Mouse (Mus musculus) liver, embryonic 14.5 days (tissue): ENCODE data around the gene Gadd45g. TPM values are rescaled to one million over a fixed set of nuclear protein-coding genes. Genes with fewer than 3 reads are reported as not detected.

Experiments
- ATAC-seq: fragments of 200-750 bp; cut with Nextera tagmentation; 2 replicates; pipeline ENCODE4 v1.8.0; 2017; ENCODE audit warnings: moderate number of reproducible peaks, mild to moderate bottlenecking, moderate library complexity; ENCODE audit not compliant: insufficient read depth
- DNase-seq, 3 experiments: peaks; one replicate each; pipeline ENCODE4 v3.0.0-alpha.2; 2012 to 2013; ENCODE audit warnings: low read depth in 3 of 3, low spot score in 3 of 3
- H3K27ac ChIP-seq: fragments of 300-500 bp; sonication (generic); 2 replicates; pipeline ENCODE4 v1.5.1; 2014; ENCODE audit warnings: moderate library complexity, mild to moderate bottlenecking, control low read depth, inconsistent platforms
- H3K27me3 ChIP-seq: fragments of 300-500 bp; sonication (generic); 2 replicates; pipeline ENCODE4 v1.6.1; 2014; ENCODE audit warnings: mild to moderate bottlenecking, low read length, moderate library complexity; ENCODE audit not compliant: control insufficient read depth, insufficient read depth
- H3K36me3 ChIP-seq: fragments of 300-500 bp; sonication (generic); replicated peaks from 2 replicates; pipeline ENCODE4 v1.6.1; 2014; ENCODE audit warnings: low read depth; ENCODE audit not compliant: control insufficient read depth, insufficient read depth
- H3K4me1 ChIP-seq, 2 experiments: fragments of 200-500 bp in 1 of 2; fragments of 300-500 bp in 1 of 2; sonication (generic) in 1 of 2; replicated peaks; 2 replicates each; pipeline ENCODE4 v1.6.1; 2012 to 2014; ENCODE audit warnings: antibody characterized with exemption in 1 of 2, inconsistent platforms in 1 of 2, low read length in 1 of 2; ENCODE audit not compliant: control insufficient read depth in 2 of 2, insufficient read depth in 2 of 2
- H3K4me2 ChIP-seq: fragments of 300-500 bp; sonication (generic); 2 replicates; pipeline ENCODE4 v1.6.1; 2014; ENCODE audit warnings: low read depth, mild to moderate bottlenecking, control low read depth, moderate library complexity
- H3K4me3 ChIP-seq, 2 experiments: fragments of 200-500 bp in 1 of 2; fragments of 300-500 bp in 1 of 2; sonication (generic) in 1 of 2; 2 replicates each; pipeline ENCODE4 v1.5.1; 2012 to 2014; ENCODE audit warnings: low read depth in 2 of 2, low read length in 2 of 2, mild to moderate bottlenecking in 2 of 2, control low read depth in 1 of 2, inconsistent platforms in 1 of 2, moderate library complexity in 1 of 2; ENCODE audit not compliant: insufficient read depth in 1 of 2
- H3K9ac ChIP-seq: fragments of 300-500 bp; sonication (generic); replicated peaks from 2 replicates; pipeline ENCODE4 v1.6.1; 2014; ENCODE audit warnings: mild to moderate bottlenecking, control low read depth, moderate library complexity
- H3K9me3 ChIP-seq: fragments of 300-500 bp; sonication (generic); 2 replicates; pipeline ENCODE4 v1.6.1; 2016; ENCODE audit warnings: low read length, mixed read lengths; ENCODE audit not compliant: control insufficient read depth
- CTCF ChIP-seq: IDR thresholded peaks from 2 replicates; pipeline ENCODE4 v1.5.1; 2016; ENCODE audit warnings: antibody characterized with exemption, low read depth, control low read depth
- EP300 ChIP-seq: IDR thresholded peaks from 2 replicates; pipeline ENCODE4 v1.6.1; 2016; ENCODE audit warnings: antibody characterized with exemption, low read depth
- WGBS: fragments of 180-500 bp; shearing (Covaris S2); extraction: QIAGEN DNeasy Blood & Tissue Kit; methylation state at CpG from one replicate; pipeline ENCODE4 v1.1.7; 2014; ENCODE audit not compliant: insufficient replicate concordance; 5-methylcytosine and 5-hydroxymethylcytosine counted together
- polyA plus RNA-seq, 2 experiments: library from polyadenylated mRNA; depleted of rRNA in 1 of 2; stranded (reverse) in 1 of 2; unstranded in 1 of 2; fragments of >200 nt; fragmentation: Nextera tagmentation in 1 of 2; extraction: Ambion mirVana in 1 of 2; gene quantifications; 2 replicates each; pipeline versions ENCODE4 v1.2.1 to v1.2.3; 2012 to 2014

Gene Gadd45g
- polyA plus RNA-seq, 2 experiments, result 12.7 to 14.4 TPM

- H3K36me3 ChIP-seq, result no peaks in the 10 kb centered on the region
- no peak overlapping the region for H3K4me2 ChIP-seq
- H3K27ac ChIP-seq, result no peak overlapping the region
- DNase-seq, result no peak
- peaks cover 0 to 6% of the 10 kb centered on the region in 2 experiments; a peak in 2 of 4 replicates for H3K4me1 ChIP-seq
- H3K9me3 ChIP-seq, result no peaks in the 10 kb centered on the region
- 62% methylated on average over 4 of the region's 4 CpGs for WGBS
- H3K27me3 ChIP-seq, result no peaks in the 10 kb centered on the region
- H3K4me3 ChIP-seq, result no peak overlapping the region
- no peak overlapping the region for H3K9ac ChIP-seq
- TF ChIP-seq EP300, result no peak
- TF ChIP-seq CTCF, result no peak
- no peak for ATAC-seq
Observed at GRCm38 (mm10) chr13:51805634-51806033, 40.8 kb upstream of the Gadd45g start.

GRCm38 (mm10) chr13:51806220-51806619 lies 40.3 kb upstream of the Gadd45g start:
- Histone ChIP-seq H3K4me3 (no peak overlapping the region), H3K4me2 (no peak overlapping the region), H3K27ac (no peak overlapping the region), H3K9ac (no peak overlapping the region), H3K36me3 (no peaks in the 10 kb centered on the region), H3K27me3 (no peaks in the 10 kb centered on the region), H3K9me3 (no peaks in the 10 kb centered on the region), H3K4me1 (no peaks in the 10 kb centered on the region; a peak in 1 of 4 replicates)
- no peak for ATAC-seq
- TF ChIP-seq CTCF (no peak), EP300 (no peak)
- DNase-seq, result no peak
- 85% methylated on average over 15 of the region's 15 CpGs for WGBS

- Histone ChIP-seq H3K9me3 (no peaks in the 10 kb centered on the region), H3K27me3 (no peaks in the 10 kb centered on the region), H3K36me3 (no peaks in the 10 kb centered on the region), H3K4me3 (no peak overlapping the region), H3K4me2 (no peak overlapping the region), H3K27ac (no peak overlapping the region), H3K9ac (no peak overlapping the region), H3K4me1 (no peaks in the 10 kb centered on the region)
- TF ChIP-seq CTCF, result no peak
- no peak for TF ChIP-seq EP300
- ATAC-seq (no peak), DNase-seq (no peak)
- WGBS, result 58% methylated on average over 12 of the region's 12 CpGs
Observed at GRCm38 (mm10) chr13:51808141-51808540, 38.3 kb upstream of the Gadd45g start.

GRCm38 (mm10) chr13:51813621-51814615 lies 32.6 kb upstream of the Gadd45g start:
- H3K9ac ChIP-seq, result no peak overlapping the region
- no peak overlapping the region for H3K27ac ChIP-seq
- H3K9me3 ChIP-seq, result no peaks in the 10 kb centered on the region
- no peaks in the 10 kb centered on the region for H3K36me3 ChIP-seq
- TF ChIP-seq CTCF (no peak), EP300 (no peak)
- H3K4me3 ChIP-seq, result no peak overlapping the region
- 40% methylated on average over 10 of the region's 10 CpGs for WGBS
- H3K4me1 ChIP-seq, result peaks cover 0 to 13% of the 10 kb centered on the region in 2 experiments; a peak in 2 of 4 replicates
- H3K4me2 ChIP-seq, result no peak overlapping the region
- H3K27me3 ChIP-seq, result no peaks in the 10 kb centered on the region
- ATAC-seq, result 0 out of 2 replicates have a peak, but pooled peaks have one; percentile 15
- peak in 1 of 3 experiments; percentile 18 for DNase-seq

GRCm38 (mm10) chr13:51814646-51815045 lies 31.8 kb upstream of the Gadd45g start:
- Histone ChIP-seq H3K36me3 (no peaks in the 10 kb centered on the region), H3K27ac (no peak overlapping the region), H3K9ac (no peak overlapping the region), H3K4me1 (peaks cover 0 to 13% of the 10 kb centered on the region in 2 experiments; a peak in 2 of 4 replicates), H3K4me3 (no peak overlapping the region), H3K4me2 (no peak overlapping the region), H3K27me3 (no peaks in the 10 kb centered on the region), H3K9me3 (no peaks in the 10 kb centered on the region)
- ATAC-seq, result no peak
- WGBS, result 71% methylated on average over 6 of the region's 6 CpGs
- TF ChIP-seq EP300, result no peak
- no peak for TF ChIP-seq CTCF
- no peak for DNase-seq
